Mouse (Mus musculus): ENCODE measurements at regions not wholly inside any gene's neighbourhood (a gene's known extent, or its start where the extent isn't known, plus 50 kb on each side); places are given as distances from the start of the nearest gene placed in this dataset.

- no peak for TF ChIP-seq CTCF (IDR thresholded peaks at IDR 0.05; ENCODE audit: low read depth, low read length)
- TF ChIP-seq TAL1 (conservative IDR thresholded peaks at IDR 0.05; ENCODE audit: low read depth, low read length): no peak
Observed at GRCm38 (mm10) chr5:41038790-41039189, 669.2 kb downstream of the Rab28 start.

All from G1E (cell line).